ENCODE assay signal across 8 mouse cellular contexts in genomic region chr2:33887328-33888099, GRCm38 (mm10). TPM values are rescaled to one million over a fixed set of nuclear protein-coding genes. Genes with fewer than 3 reads are reported as not detected.
A peak's percentile ranks its signal among the peaks of the same experiment; 100 is the strongest.
DNase-seq lines count a peak whose midpoint lies in the region; ATAC-seq and TF ChIP-seq lines count a peak whose summit lies in the region.

Gene Mvb12b, minus strand, starts transcription at chr2:33887946.

- peaks cover 38% of the 10 kb centered on the region for H3K79me2 ChIP-seq in C2C12 (ENCODE audit: control insufficient read depth, insufficient read depth)

- H3K27ac ChIP-seq in embryonic facial prominence, embryonic 14.5 days (replicated peaks; ENCODE audit: low read depth, low read length) = peak within 1 kb of the TSS; percentile 91
- peak within 1 kb of the TSS; percentile 78 for H3K27ac ChIP-seq in heart, embryonic 11.5 days (ENCODE audit: low read depth, low read length)
- peak within 1 kb of the TSS; percentile 88 for H3K27ac ChIP-seq in kidney, embryonic 14.5 days (ENCODE audit: low read depth, low read length)
- H3K27ac ChIP-seq in liver, embryonic 11.5 days (ENCODE audit: low read depth, low read length) = peak within 1 kb of the TSS; percentile 91
- H3K27ac ChIP-seq in stomach, embryonic 16.5 days (ENCODE audit: low read length) = peak within 1 kb of the TSS; percentile 86

- DNase-seq in adrenal gland, postnatal 36 days = peak; percentile 73 to 84
- peak; percentile 67 for DNase-seq in embryonic facial prominence, embryonic 14.5 days (ENCODE audit: low spot score)
- peak; percentile 73 for DNase-seq in liver, embryonic 11.5 days (ENCODE audit: low spot score)
- DNase-seq in natural killer cell, adult 2 months (ENCODE audit: low spot score in 2 of 2) = peak; percentile 19 to 22

- H3K9me3 ChIP-seq in embryonic facial prominence, embryonic 14.5 days (ENCODE audit: control insufficient read depth, low read length) = no peaks in the 10 kb centered on the region; the same call in 1 of the 2 replicates
- no peaks in the 10 kb centered on the region for H3K9me3 ChIP-seq in heart, embryonic 11.5 days (replicated peaks; ENCODE audit: control insufficient read depth, low read length)
- no peaks in the 10 kb centered on the region for H3K9me3 ChIP-seq in kidney, embryonic 14.5 days (ENCODE audit: control insufficient read depth, low read length)
- no peaks in the 10 kb centered on the region for H3K9me3 ChIP-seq in liver, embryonic 11.5 days (ENCODE audit: control insufficient read depth, low read length)
- H3K9me3 ChIP-seq in stomach, embryonic 16.5 days (replicated peaks; ENCODE audit: control insufficient read depth, low read length) = no peaks in the 10 kb centered on the region; the same call in 1 of the 2 replicates

- peak within 1 kb of the TSS; percentile 71 for H3ac ChIP-seq in C2C12 (ENCODE audit: control insufficient read depth, insufficient read length, low read depth)

- peak within 1 kb of the TSS; percentile 94 for H3K4me2 ChIP-seq in embryonic facial prominence, embryonic 14.5 days (ENCODE audit: low read depth, low read length)
- peak within 1 kb of the TSS; percentile 94 for H3K4me2 ChIP-seq in heart, embryonic 11.5 days
- peak within 1 kb of the TSS; percentile 61 for H3K4me2 ChIP-seq in kidney, embryonic 14.5 days (replicated peaks; ENCODE audit: low read depth, low read length)
- peak within 1 kb of the TSS; percentile 98 for H3K4me2 ChIP-seq in liver, embryonic 11.5 days
- peak within 1 kb of the TSS; percentile 84 for H3K4me2 ChIP-seq in stomach, embryonic 16.5 days (ENCODE audit: low read depth, low read length)

- H3K4me1 ChIP-seq in embryonic facial prominence, embryonic 14.5 days (ENCODE audit: control insufficient read depth, insufficient read depth, low read length) = peaks cover 20% of the 10 kb centered on the region
- peaks cover 13% of the 10 kb centered on the region for H3K4me1 ChIP-seq in heart, embryonic 11.5 days (ENCODE audit: control insufficient read depth, insufficient read depth, low read length)
- peaks cover 25% of the 10 kb centered on the region for H3K4me1 ChIP-seq in kidney, embryonic 14.5 days (ENCODE audit: control insufficient read depth, insufficient read depth, low read length)
- peaks cover 28% of the 10 kb centered on the region for H3K4me1 ChIP-seq in liver, embryonic 11.5 days (replicated peaks; ENCODE audit: control insufficient read depth, insufficient read depth, low read length)
- H3K4me1 ChIP-seq in stomach, embryonic 16.5 days (ENCODE audit: control insufficient read depth, insufficient read depth, low read length) = peaks cover 25% of the 10 kb centered on the region

- peak within 1 kb of the TSS; percentile 59 for H3K4me3 ChIP-seq in C2C12 (ENCODE audit: insufficient read depth, poor library complexity, severe bottlenecking)
- H3K4me3 ChIP-seq in embryonic facial prominence, embryonic 14.5 days (ENCODE audit: low read depth, low read length) = peak within 1 kb of the TSS; percentile 82
- H3K4me3 ChIP-seq in heart, embryonic 11.5 days (ENCODE audit: low read depth, low read length) = peak within 1 kb of the TSS; percentile 88
- peak within 1 kb of the TSS; percentile 79 for H3K4me3 ChIP-seq in kidney, embryonic 14.5 days (ENCODE audit: low read length)
- H3K4me3 ChIP-seq in liver, embryonic 11.5 days (ENCODE audit: low read depth, low read length) = peak within 1 kb of the TSS; percentile 87
- peak within 1 kb of the TSS; percentile 75 for H3K4me3 ChIP-seq in stomach, embryonic 16.5 days (replicated peaks; ENCODE audit: low read length)

- WGBS in embryonic facial prominence, embryonic 14.5 days = under 1% methylated on average over 20 of the region's 67 CpGs
- under 1% methylated on average over 21 of the region's 67 CpGs for WGBS in heart, embryonic 11.5 days (ENCODE audit: insufficient replicate concordance)
- 1% methylated on average over 55 of the region's 67 CpGs for WGBS in kidney, embryonic 14.5 days
- 1% methylated on average over 46 of the region's 67 CpGs for WGBS in liver, embryonic 11.5 days
- 1% methylated on average over 57 of the region's 67 CpGs for WGBS in stomach, embryonic 16.5 days

- no peak for TF ChIP-seq CTCF in C2C12 (IDR thresholded peaks at IDR 0.05; ENCODE audit: control insufficient read depth, insufficient read depth, insufficient read length)

- H3K79me3 ChIP-seq in C2C12 (ENCODE audit: low read depth) = peaks cover 8% of the 10 kb centered on the region

- ATAC-seq in embryonic facial prominence, embryonic 14.5 days (ENCODE audit: low read depth) = peak; percentile 82
- ATAC-seq in heart, embryonic 11.5 days (replicated peaks; ENCODE audit: insufficient number of reproducible peaks, low FRiP score, low TSS enrichment) = peak; percentile 76
- peak; percentile 89 for ATAC-seq in kidney, embryonic 14.5 days (ENCODE audit: low FRiP score, low TSS enrichment)
- peak; percentile 79 for ATAC-seq in liver, embryonic 11.5 days (replicated peaks; ENCODE audit: low FRiP score)
- ATAC-seq in stomach, embryonic 16.5 days (ENCODE audit: insufficient read depth, low FRiP score) = peak; percentile 83

- peaks cover 3% of the 10 kb centered on the region for H3K27me3 ChIP-seq in C2C12 (ENCODE audit: control insufficient read depth, insufficient read depth, insufficient read length)
- H3K27me3 ChIP-seq in embryonic facial prominence, embryonic 14.5 days (replicated peaks; ENCODE audit: control insufficient read depth, insufficient read depth, low read length) = no peaks in the 10 kb centered on the region
- H3K27me3 ChIP-seq in heart, embryonic 11.5 days (ENCODE audit: control insufficient read depth, insufficient read depth, low read length) = no peaks in the 10 kb centered on the region
- no peaks in the 10 kb centered on the region for H3K27me3 ChIP-seq in kidney, embryonic 14.5 days (ENCODE audit: control insufficient read depth, insufficient read depth, low read length)
- H3K27me3 ChIP-seq in liver, embryonic 11.5 days (replicated peaks; ENCODE audit: control insufficient read depth, insufficient read depth, low read length) = no peaks in the 10 kb centered on the region
- H3K27me3 ChIP-seq in stomach, embryonic 16.5 days (ENCODE audit: control insufficient read depth, insufficient read depth, low read length) = no peaks in the 10 kb centered on the region

- no peaks in the 10 kb centered on the region for H3K36me3 ChIP-seq in C2C12 (ENCODE audit: control insufficient read depth, insufficient read depth)
- H3K36me3 ChIP-seq in embryonic facial prominence, embryonic 14.5 days (ENCODE audit: control insufficient read depth, insufficient read depth, low read length) = 0 out of 2 replicates have a peak, but pooled peaks cover 4% of the 10 kb centered on the region
- H3K36me3 ChIP-seq in heart, embryonic 11.5 days (ENCODE audit: control insufficient read depth, insufficient read depth, low read length) = no peaks in the 10 kb centered on the region
- H3K36me3 ChIP-seq in kidney, embryonic 14.5 days (ENCODE audit: control insufficient read depth, insufficient read depth, low read length) = no peaks in the 10 kb centered on the region
- H3K36me3 ChIP-seq in liver, embryonic 11.5 days (ENCODE audit: control insufficient read depth, insufficient read depth, low read length) = no peaks in the 10 kb centered on the region
- H3K36me3 ChIP-seq in stomach, embryonic 16.5 days (ENCODE audit: control insufficient read depth, insufficient read depth, low read length) = no peaks in the 10 kb centered on the region

- H3K9ac ChIP-seq in embryonic facial prominence, embryonic 14.5 days (ENCODE audit: low read depth, low read length) = peak within 1 kb of the TSS; percentile 98
- H3K9ac ChIP-seq in heart, embryonic 11.5 days (ENCODE audit: low read depth, low read length) = peak within 1 kb of the TSS; percentile 96
- H3K9ac ChIP-seq in kidney, embryonic 14.5 days (ENCODE audit: low read depth, low read length) = peak within 1 kb of the TSS; percentile 99
- H3K9ac ChIP-seq in liver, embryonic 11.5 days (ENCODE audit: low read depth, low read length) = peak within 1 kb of the TSS; percentile 96
- H3K9ac ChIP-seq in stomach, embryonic 16.5 days (ENCODE audit: low read length) = peak within 1 kb of the TSS; percentile 98

TF ChIP-seq in C2C12, 6 proteins besides CTCF, POLR2A, EP300 and RAD21:
- TF ChIP-seq CEBPB (IDR thresholded peaks at IDR 0.05; ENCODE audit: low read depth) = no peak
- no peak for TF ChIP-seq MYOD1 (IDR thresholded peaks at IDR 0.05; ENCODE audit: control insufficient read depth, insufficient read length, low read depth)
- TF ChIP-seq MYOG (IDR thresholded peaks at IDR 0.05; ENCODE audit: control insufficient read depth, extremely low read depth, insufficient read length) = no peak
- no peak for TF ChIP-seq USF1 (IDR thresholded peaks at IDR 0.05; ENCODE audit: low read depth)
- TF ChIP-seq MAX (IDR thresholded peaks at IDR 0.05) = no peak
- no peak for TF ChIP-seq FOSL1 (IDR thresholded peaks at IDR 0.05; ENCODE audit: insufficient read depth, low read length, poor library complexity, severe bottlenecking)

RNA-seq across cellular contexts. Expression of gene Mvb12b, which starts in this region (rescaled TPM):
- 15.9 TPM for polyA plus RNA-seq in C2C12 (2012; fragmentation: generic; extraction: Trizol)
- total RNA-seq in adrenal gland, postnatal 36 days (2021) = 10 to 100 TPM; 19.7 to 22.7 TPM
- polyA plus RNA-seq in embryonic facial prominence, embryonic 14.5 days (2014; fragmentation: Nextera tagmentation; extraction: Ambion mirVana) = 14.1 and 16.3 TPM in 2 replicates
- 12.4 and 12.6 TPM in 2 replicates for polyA plus RNA-seq in heart, embryonic 11.5 days (2014; fragmentation: Nextera tagmentation; extraction: Ambion mirVana)
- 14.7 and 18.8 TPM in 2 replicates for polyA plus RNA-seq in kidney, embryonic 14.5 days (2014; fragmentation: Nextera tagmentation; extraction: Ambion mirVana)
- polyA plus RNA-seq in liver, embryonic 11.5 days (2014; fragmentation: Nextera tagmentation; extraction: Ambion mirVana) = 17.7 and 18.3 TPM in 2 replicates
- polyA plus RNA-seq in stomach, embryonic 16.5 days (2015; fragmentation: Nextera tagmentation; extraction: Ambion mirVana) = 8.5 and 11.9 TPM in 2 replicates

Comparison
In these comparisons a context has a peak if more than half of its experiments do, and no peak if none do; other contexts are left out.
1. Peak in every context shown above with its lines: DNase-seq, ATAC-seq, H3K4me3 ChIP-seq and H3K27ac ChIP-seq.
2. DNase-seq: peak in every context shown above with its lines; median percentile 78 in adrenal gland, postnatal 36 days; 73 in liver, embryonic 11.5 days; 67 in embryonic facial prominence, embryonic 14.5 days; 20 in natural killer cell, adult 2 months.